Mouse (Mus musculus) layer of hippocampus, adult 18-20 months (tissue): ENCODE data around the gene Rcn3. TPM values are rescaled to one million over a fixed set of nuclear protein-coding genes. Genes with fewer than 3 reads are reported as not detected.
A peak's percentile ranks its signal among the peaks of the same experiment; 100 is the strongest.

Experiments
- DNase-seq, 2 experiments: peaks; one replicate each; pipeline ENCODE4 v3.0.0; 2022; ENCODE audit warnings: low spot score in 2 of 2
- microRNA-seq, 2 experiments: library from miRNA; unstranded; fragments of <30 nt; microRNA quantifications; one replicate each; pipeline ENCODE4 v1.2.0; 2021
- total RNA-seq, 2 experiments: library from RNA; stranded (reverse); gene quantifications; 2 replicates each; pipeline ENCODE4 v1.2.3; 2021

The Rcn3 gene
- total RNA-seq, 2 experiments from 2014 or later: 7.4 to 8.5 TPM

DNA sequence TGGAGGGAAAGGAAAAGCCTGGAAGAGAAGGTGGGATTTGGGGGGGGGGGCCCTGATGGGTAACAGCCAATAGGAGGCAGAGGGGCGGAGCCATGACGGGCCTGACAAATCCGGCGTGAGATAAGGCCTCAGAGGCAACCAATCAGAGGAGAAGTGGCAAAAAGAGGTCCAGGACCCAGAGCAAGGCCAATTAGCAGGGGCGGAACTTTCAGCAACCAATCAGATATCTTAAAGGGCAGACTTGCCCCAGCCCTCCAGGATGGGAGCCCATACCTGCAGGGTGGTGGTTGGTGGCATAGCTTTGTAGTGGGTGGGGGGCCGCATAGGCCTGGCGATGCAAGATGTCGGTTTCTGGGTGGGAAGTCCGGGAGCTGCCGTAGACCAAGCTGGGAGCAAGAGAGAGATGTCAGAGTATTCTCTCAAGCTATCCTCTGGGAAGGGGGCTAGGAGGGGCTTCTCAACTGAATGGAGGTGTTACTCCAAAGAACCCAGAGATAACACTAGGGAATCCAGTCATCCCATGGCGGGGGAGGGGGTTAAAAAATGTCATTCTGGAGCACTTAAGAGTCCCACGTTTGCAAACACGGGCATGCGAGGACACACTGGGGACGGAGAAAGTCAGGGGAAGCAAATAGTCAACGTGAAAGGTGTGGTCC, 40.9 kb downstream of the Rcn3 start:
- peak; percentile 57 to 85 for DNase-seq

DNA sequence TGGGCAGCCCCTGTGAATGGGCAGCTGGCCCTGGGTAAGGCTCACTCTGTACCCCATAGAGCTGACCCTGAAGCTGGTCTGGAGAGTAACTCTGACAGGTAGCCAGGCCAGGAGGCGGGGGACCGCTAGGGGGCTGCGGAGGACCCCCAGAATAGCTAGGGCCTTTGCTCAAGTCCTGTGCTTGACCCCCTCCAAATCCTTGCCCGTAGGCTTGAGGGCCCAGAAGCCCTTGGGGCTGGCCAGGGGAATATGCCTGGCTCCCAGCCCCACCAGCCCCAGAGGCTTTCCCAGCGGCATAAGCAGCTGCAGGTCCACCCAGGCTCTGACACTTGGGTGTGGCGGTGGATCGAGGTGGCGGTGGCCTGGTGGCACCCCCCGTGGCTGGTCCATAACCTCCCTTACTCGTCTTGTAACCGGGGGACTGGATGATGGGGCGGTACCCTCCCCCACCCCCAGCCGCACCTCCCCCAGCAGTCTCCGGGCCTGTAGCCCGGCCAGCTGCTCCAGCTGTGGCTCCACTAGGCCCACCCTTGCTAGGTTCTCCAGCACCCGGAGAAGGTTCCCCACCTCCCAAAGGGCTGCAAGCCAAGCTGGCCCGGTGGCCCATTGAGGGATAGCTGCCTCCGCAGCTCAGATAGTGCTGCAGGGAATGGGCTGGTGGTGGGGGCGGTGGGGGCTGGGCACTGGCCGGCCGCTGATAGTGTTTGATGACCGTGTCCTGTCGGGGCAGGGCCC, 42.9 kb downstream of the Rcn3 start:
- DNase-seq: no peak

DNA sequence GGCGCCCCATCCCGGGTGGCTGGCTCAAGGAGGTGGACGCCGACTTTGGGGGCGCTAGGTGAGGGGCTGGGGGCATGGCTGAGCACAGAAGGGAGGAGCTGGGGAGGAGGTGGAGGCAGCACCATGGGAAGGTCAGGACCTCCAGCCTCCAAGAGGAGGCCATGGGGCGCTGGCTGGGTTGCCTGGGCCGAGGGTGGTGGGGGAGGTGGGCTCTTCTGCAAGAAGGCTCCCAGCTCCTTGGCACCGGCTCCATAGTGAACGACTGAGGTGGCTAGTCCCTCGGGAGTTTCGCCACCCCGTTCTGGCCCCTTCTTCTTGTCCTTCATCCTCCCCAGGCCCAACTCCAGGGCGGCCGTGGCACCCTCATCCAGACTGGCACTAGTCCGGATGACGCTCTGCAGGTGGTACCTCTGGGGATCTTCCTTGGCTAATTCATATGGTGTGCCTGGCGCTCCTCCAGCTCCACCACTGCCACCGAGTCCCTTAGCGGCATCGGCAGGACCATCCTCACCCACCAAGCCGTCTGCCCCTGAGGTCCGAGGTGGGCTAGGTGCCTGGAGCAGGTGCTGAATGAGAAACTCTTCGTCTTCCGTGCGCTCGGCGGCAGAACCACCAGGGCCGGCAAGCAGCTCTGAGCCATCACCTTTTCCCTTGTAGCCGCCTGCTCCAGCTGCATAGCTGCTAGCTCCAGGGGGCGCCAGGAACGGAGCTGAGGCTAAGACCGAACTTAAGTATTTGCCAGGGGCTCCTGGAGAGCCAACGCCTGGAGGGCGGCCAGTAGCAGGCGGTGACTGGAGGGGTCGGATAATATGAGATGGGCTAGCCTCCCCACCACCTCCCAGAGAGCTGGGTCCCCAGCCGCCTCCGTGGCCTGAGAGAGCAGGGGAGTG, 43.8 kb downstream of the Rcn3 start:
- DNase-seq: no peak

DNA sequence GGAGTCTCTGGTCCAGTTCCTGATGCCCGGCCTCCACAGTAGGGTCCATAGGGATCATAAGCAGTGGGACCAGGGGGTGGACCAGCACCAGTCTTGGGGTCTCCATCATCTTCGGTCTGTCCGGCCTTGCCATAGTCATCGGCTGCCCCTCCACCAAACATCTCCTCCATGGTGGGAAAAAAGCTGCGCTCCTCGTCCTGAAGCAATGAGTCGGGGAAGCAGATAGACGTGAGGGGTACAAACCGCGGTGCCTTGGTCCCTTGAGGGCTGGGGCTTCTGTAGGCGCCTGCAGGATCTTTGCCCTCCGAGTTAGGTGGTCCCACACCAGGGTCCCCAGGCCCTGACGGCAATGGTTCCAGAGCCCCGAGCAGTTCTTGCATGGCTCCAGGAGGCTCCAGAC, 44.5 kb downstream of the Rcn3 start:
- DNase-seq: no peak

DNA sequence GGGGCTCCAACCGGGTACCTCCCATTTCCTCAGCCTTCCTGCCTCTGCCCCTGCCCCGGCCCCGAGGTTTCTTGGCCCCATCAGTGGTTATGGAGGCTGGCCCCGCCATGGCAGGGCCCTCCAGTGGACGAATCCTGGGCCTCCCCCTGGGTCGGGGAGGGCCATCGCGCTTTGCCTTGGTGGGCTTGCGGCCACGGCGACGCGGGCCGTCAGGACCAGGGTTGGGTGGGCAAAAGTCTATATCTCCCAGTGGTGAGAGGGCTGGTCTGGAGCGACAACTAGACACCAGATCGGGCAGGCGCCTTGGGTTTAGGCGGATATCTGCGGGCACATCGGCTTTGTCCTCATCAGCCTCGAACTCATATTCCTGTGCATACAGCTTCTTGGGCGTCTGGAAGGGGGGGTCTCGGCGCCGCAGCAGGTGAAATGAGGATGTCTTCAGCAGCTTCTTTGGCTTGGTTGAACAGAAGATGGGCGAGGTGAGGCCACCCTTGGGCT, 45.1 kb downstream of the Rcn3 start:
- no peak for DNase-seq

GRCm38 (mm10) chr7:45045741-45046140, 46.3 kb downstream of the Rcn3 start:
- DNase-seq: no peak

DNA sequence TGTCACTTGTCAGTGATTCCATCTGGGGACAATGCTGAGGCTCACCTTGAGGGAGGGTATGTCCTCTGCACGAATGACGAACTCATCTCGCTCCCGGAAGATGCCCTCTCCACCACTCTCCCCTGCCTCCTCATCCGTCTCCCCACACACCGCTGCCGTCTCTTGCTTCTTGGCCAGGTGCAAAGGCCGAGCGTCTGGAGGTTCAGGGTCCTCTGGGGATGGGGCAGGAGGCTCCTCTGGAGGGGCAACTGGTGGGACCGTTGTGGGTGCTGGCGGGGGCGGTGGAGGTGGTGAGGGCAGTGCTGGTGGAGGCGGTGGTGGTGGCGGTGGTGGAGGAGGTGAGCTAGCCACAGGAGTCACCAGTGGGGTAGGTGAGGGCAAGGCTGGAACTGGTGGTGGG, 48.7 kb downstream of the Rcn3 start:
- DNase-seq: no peak

DNA sequence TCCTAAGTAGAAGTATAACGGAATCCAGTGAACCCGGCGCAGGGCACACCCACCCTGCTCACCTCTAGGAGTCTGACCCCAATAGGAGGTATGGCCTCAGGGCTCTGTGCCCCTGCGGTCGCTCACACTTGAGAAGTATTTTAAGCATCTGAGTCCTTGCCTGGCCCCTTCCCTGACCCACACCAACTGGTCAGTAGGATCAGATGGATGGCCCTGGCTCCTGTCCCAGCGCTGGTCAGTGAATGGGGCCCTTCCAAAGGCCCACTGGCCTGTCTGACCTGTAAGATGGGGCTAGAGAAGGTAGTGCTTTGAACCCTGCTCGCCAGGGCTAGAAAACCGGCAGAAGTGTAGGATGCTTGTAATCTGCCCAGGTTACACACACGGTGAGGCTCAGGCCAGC, 51.2 kb downstream of the Rcn3 start:
- no peak for DNase-seq

DNA sequence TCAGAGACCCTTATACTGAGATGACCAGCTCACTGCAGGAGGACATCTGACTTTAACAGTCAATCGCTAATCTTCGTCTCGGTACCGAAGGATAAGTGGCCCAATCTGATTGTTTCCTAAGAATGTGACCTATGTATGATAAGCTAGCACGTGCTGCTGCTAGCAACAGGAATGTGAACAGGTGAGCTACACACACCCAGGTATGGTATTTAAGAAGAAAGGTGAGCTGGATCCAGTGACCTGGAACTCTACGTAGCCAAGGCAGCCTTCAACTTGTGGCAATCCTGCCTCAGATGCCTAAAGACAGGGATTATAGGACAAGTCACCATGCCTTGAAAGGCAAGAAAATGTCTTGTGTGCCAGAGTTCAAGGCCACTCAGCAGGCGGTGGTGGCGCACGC, 53.6 kb downstream of the Rcn3 start:
- DNase-seq: no peak

DNA sequence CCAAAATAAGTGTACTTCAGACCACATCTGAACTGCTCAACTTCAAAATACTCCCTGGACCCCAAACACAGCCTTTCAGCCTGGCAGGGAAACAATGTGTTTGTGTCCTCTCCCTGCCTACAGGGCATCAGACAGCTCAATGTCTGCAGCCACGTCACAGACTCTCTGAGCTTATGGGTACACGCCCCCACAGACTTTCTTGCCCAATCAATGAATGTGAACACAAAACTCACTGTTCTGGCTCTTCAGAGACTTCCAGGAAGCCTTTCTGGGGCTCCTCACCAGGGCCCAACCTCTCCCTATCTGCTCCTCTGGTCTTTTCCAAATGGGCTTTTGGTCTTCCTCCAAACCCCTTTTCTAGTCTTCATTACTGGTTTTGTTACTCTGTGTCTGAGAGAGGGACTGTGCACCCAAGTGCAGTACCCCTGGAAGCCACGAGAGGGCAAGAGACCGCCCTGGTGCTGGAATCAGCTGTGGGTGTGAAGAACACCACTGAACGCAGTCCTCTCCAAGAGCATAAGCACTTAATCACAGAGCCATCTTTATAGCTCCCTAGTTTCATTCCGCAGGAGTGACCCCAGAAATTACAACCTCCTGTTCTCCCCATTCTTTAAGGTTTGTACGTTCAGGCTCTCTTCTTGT, 54.2 kb downstream of the Rcn3 start:
- DNase-seq: peak in 1 of 2 experiments; percentile 53

DNA sequence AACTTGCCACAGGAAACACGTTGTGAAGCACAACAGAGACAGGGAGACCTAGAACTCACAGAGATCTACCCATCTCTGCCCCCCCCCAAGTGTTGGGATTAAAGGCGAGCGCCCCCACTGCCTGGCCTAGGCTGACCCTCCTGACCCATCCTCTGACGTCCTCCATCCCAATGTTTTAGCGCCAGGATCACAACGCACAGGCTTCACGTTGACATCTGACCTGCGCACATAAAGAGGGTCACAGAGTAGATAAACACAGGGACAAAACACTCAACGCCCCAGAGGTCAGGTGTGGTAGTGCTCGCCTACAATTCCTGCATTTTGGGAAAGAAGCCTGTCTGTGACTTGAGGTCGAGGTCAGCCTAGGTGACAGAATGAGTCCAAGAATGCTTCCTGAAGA, 55.3 kb downstream of the Rcn3 start:
- DNase-seq: no peak

- no peak for DNase-seq
Observed at GRCm38 (mm10) chr7:45035631-45036030, 56.4 kb downstream of the Rcn3 start.

GRCm38 (mm10) chr7:45033722-45034359, 58.2 kb downstream of the Rcn3 start:
- no peak for DNase-seq

Small RNA genes lying within 50 kb of the gene (microRNA-seq; reads per million reads assigned to microRNA genes)
- gene Mir150 (696 to 839 reads per million in 2 experiments), gene Mir5121 (16.0 to 21.8 reads per million in 2 experiments)

Other genes starting within 250 kb of the Rcn3 start
- 10 to 100 TPM; 76.2 to 79.7 TPM for gene Akt1s1, start 243.2 kb downstream of the Rcn3 start, total RNA-seq
- gene Tbc1d17, start 243.1 kb downstream of the Rcn3 start, total RNA-seq: 10 to 100 TPM; 67.9 to 70.6 TPM
- gene Pnkp, start 235.1 kb downstream of the Rcn3 start, total RNA-seq: 10 to 100 TPM; 25.3 to 27.8 TPM
- gene Ptov1, start 222.4 kb downstream of the Rcn3 start, total RNA-seq: 100 to 1,000 TPM; 341 to 350 TPM
- 100 to 1,000 TPM in 1 of 2 experiments, 10 to 100 TPM in 1; 96.8 to 101 TPM for gene Med25, start 199.5 kb downstream of the Rcn3 start, total RNA-seq
- gene Fuz, start 196.1 kb downstream of the Rcn3 start, total RNA-seq: 10 to 100 TPM; 23.4 to 24.5 TPM
- gene Ap2a1, start 162.7 kb downstream of the Rcn3 start, total RNA-seq: 100 to 1,000 TPM; 288 to 294 TPM
- 1 to 10 TPM in 1 of 2 experiments, under 1 TPM in 1; 0.79 to 1.2 TPM for gene Tsks, start 149.0 kb downstream of the Rcn3 start, total RNA-seq
- gene Cpt1c, start 117.4 kb downstream of the Rcn3 start, total RNA-seq: 100 to 1,000 TPM; 129 to 136 TPM
- 100 to 1,000 TPM; 172 to 183 TPM for gene Prmt1, start 105.7 kb downstream of the Rcn3 start, total RNA-seq
- gene Irf3, start 94.6 kb downstream of the Rcn3 start, total RNA-seq: 10 to 100 TPM; 41.5 to 43.7 TPM
- gene Bcl2l12, start 93.5 kb downstream of the Rcn3 start, total RNA-seq: 1 to 10 TPM; 3.1 TPM
- 100 to 1,000 TPM; 159 to 168 TPM for gene Scaf1, start 75.9 kb downstream of the Rcn3 start, total RNA-seq
- 10 to 100 TPM; 11.6 to 12.9 TPM for gene Rras, start 74.3 kb downstream of the Rcn3 start, total RNA-seq
- gene Prr12, start 39.3 kb downstream of the Rcn3 start, total RNA-seq: 10 to 100 TPM; 75.7 to 77.5 TPM
- 10 to 100 TPM; 50.8 to 57.6 TPM for gene Nosip, start 29.8 kb downstream of the Rcn3 start, total RNA-seq
- gene Prrg2, start 29.5 kb downstream of the Rcn3 start, total RNA-seq: 1 to 10 TPM; 5.9 TPM
- gene Fcgrt, start 11.6 kb upstream of the Rcn3 start, total RNA-seq: 10 to 100 TPM; 14.8 to 18.7 TPM
- gene Rps11, start 32.2 kb upstream of the Rcn3 start, total RNA-seq: 100 to 1,000 TPM; 481 to 486 TPM
- gene Rpl13a, start 36.5 kb upstream of the Rcn3 start, total RNA-seq: 100 to 1,000 TPM; 866 to 870 TPM
- gene Gm45713, start 44.0 kb upstream of the Rcn3 start, total RNA-seq: not detected
- 1 to 10 TPM; 6.9 to 9.5 TPM for gene Flt3l, start 44.2 kb upstream of the Rcn3 start, total RNA-seq
- gene Pih1d1, start 62.1 kb upstream of the Rcn3 start, total RNA-seq: 10 to 100 TPM; 43.2 to 44.5 TPM
- gene Aldh16a1, start 62.4 kb upstream of the Rcn3 start, total RNA-seq: 10 to 100 TPM; 11.4 to 16.3 TPM
- gene Slc17a7, start 71.7 kb upstream of the Rcn3 start, total RNA-seq: 1,000 to 10,000 TPM; 1,340 to 1,403 TPM
- gene Gfy, start 87.3 kb upstream of the Rcn3 start, total RNA-seq: under 1 TPM in 1 of 2 experiments, not detected in 1; 0.18 TPM
- gene Pth2, start 88.8 kb upstream of the Rcn3 start, total RNA-seq: not detected
- gene Ccdc155, start 112.7 kb upstream of the Rcn3 start, total RNA-seq: 1 to 10 TPM; 2.2 to 3.4 TPM
- 1 to 10 TPM; 1.9 to 3.1 TPM for gene Dkkl1, start 119.9 kb upstream of the Rcn3 start, total RNA-seq
- gene Tead2, start 123.5 kb upstream of the Rcn3 start, total RNA-seq: 1 to 10 TPM; 3.2 to 4.2 TPM
- 1 to 10 TPM; 4.5 to 4.8 TPM for gene Cd37, start 146.9 kb upstream of the Rcn3 start, total RNA-seq
- gene Slc6a16, start 148.9 kb upstream of the Rcn3 start, total RNA-seq: 1 to 10 TPM; 1.3 to 2.6 TPM
- gene Slc6a21, start 185.3 kb upstream of the Rcn3 start, total RNA-seq: not detected
- gene Trpm4, start 241.6 kb upstream of the Rcn3 start, total RNA-seq: 10 to 100 TPM in 1 of 2 experiments, 1 to 10 TPM in 1; 9.7 to 16.2 TPM
- gene Hrc, start 243.1 kb upstream of the Rcn3 start, total RNA-seq: under 1 TPM; 0.17 to 0.18 TPM